Mouse (Mus musculus): ENCODE measurements at regions not wholly inside any gene's neighbourhood (a gene's known extent, or its start where the extent isn't known, plus 50 kb on each side); places are given as distances from the start of the nearest gene placed in this dataset.

GRCm38 (mm10) chr16:24149441-24149840 lies 160.8 kb upstream of the Bcl6 start:
- no peak for DNase-seq (ENCODE audit: low spot score in 2 of 2)

- no peak for DNase-seq (ENCODE audit: low spot score in 2 of 2)
Observed at GRCm38 (mm10) chr16:24143894-24144293, 155.2 kb upstream of the Bcl6 start.

- no peak for DNase-seq (ENCODE audit: low spot score in 2 of 2)
Observed at GRCm38 (mm10) chr16:24142915-24143541, 154.4 kb upstream of the Bcl6 start.

GRCm38 (mm10) chr16:24139109-24139508 lies 150.5 kb upstream of the Bcl6 start:
- no peak for DNase-seq (ENCODE audit: low spot score in 2 of 2)

GRCm38 (mm10) chr16:24137266-24138033 lies 148.8 kb upstream of the Bcl6 start:
- DNase-seq (ENCODE audit: low spot score in 2 of 2): no peak

GRCm38 (mm10) chr16:24136483-24137148 lies 148.0 kb upstream of the Bcl6 start:
- no peak for DNase-seq (ENCODE audit: low spot score in 2 of 2)

- no peak for DNase-seq (ENCODE audit: low spot score in 2 of 2)
Observed at GRCm38 (mm10) chr16:24135841-24136240, 147.2 kb upstream of the Bcl6 start.

GRCm38 (mm10) chr16:24135351-24135750 lies 146.7 kb upstream of the Bcl6 start:
- no peak for DNase-seq (ENCODE audit: low spot score in 2 of 2)

GRCm38 (mm10) chr16:24134486-24135050 lies 145.9 kb upstream of the Bcl6 start:
- DNase-seq (ENCODE audit: low spot score in 2 of 2): no peak

GRCm38 (mm10) chr16:24130646-24131045 lies 142.0 kb upstream of the Bcl6 start:
- DNase-seq (ENCODE audit: low spot score in 2 of 2): no peak

- no peak for DNase-seq (ENCODE audit: low spot score in 2 of 2)
Observed at GRCm38 (mm10) chr16:24129701-24130100, 141.0 kb upstream of the Bcl6 start.

- no peak for DNase-seq (ENCODE audit: low spot score in 2 of 2)
Observed at GRCm38 (mm10) chr16:24128566-24128965, 139.9 kb upstream of the Bcl6 start.

- DNase-seq (ENCODE audit: low spot score in 2 of 2): no peak
Observed at GRCm38 (mm10) chr16:24124766-24125165, 136.1 kb upstream of the Bcl6 start.

- no peak for DNase-seq (ENCODE audit: low spot score in 2 of 2)
Observed at GRCm38 (mm10) chr16:24124083-24124482, 135.4 kb upstream of the Bcl6 start.

- DNase-seq (ENCODE audit: low spot score in 2 of 2): no peak
Observed at GRCm38 (mm10) chr16:24121633-24122032, 133.0 kb upstream of the Bcl6 start.

- no peak for DNase-seq (ENCODE audit: low spot score in 2 of 2)
Observed at GRCm38 (mm10) chr16:24120836-24121235, 132.2 kb upstream of the Bcl6 start.

- no peak for DNase-seq (ENCODE audit: low spot score in 2 of 2)
Observed at GRCm38 (mm10) chr16:24118487-24118886, 129.8 kb upstream of the Bcl6 start.

GRCm38 (mm10) chr16:24102854-24103690 lies 114.4 kb upstream of the Bcl6 start:
- DNase-seq (ENCODE audit: low spot score in 2 of 2): no peak

- DNase-seq (ENCODE audit: low spot score in 2 of 2): no peak
Observed at GRCm38 (mm10) chr16:24097596-24097995, 108.9 kb upstream of the Bcl6 start.

- no peak for DNase-seq (ENCODE audit: low spot score in 2 of 2)
Observed at GRCm38 (mm10) chr16:24096076-24096475, 107.4 kb upstream of the Bcl6 start.

GRCm38 (mm10) chr16:24095630-24096029 lies 107.0 kb upstream of the Bcl6 start:
- DNase-seq (ENCODE audit: low spot score in 2 of 2): no peak

GRCm38 (mm10) chr16:24094566-24094965 lies 105.9 kb upstream of the Bcl6 start:
- no peak for DNase-seq (ENCODE audit: low spot score in 2 of 2)
